30 mouse cellular contexts compared by ENCODE assay signal in genomic region chr7:30435156-30435555, GRCm38 (mm10). TPM values are rescaled to one million over a fixed set of nuclear protein-coding genes. Genes with fewer than 3 reads are reported as not detected.
DNase-seq lines count a peak whose midpoint lies in the region; ATAC-seq and TF ChIP-seq lines count a peak whose summit lies in the region.
"Had no signal": no experiment of that assay in that cellular context is flagged by ENCODE, and none has a peak within 500 bp of the region (broad histone marks: within the 10 kb centered on the region; RNA-seq: fewer than 3 reads in every experiment).

No protein-coding gene starts in this region.

- H3K36me3 ChIP-seq in heart, embryonic 12.5 days: no peaks in the 10 kb centered on the region
- no peaks in the 10 kb centered on the region for H3K36me3 ChIP-seq in heart, embryonic 10.5 days
- H3K36me3 ChIP-seq in ES-Bruce4 (ENCODE audit: control insufficient read depth, insufficient read depth, low read length, poor library complexity, severe bottlenecking): 0 out of 2 replicates have a peak, but pooled peaks cover 3% of the 10 kb centered on the region
- H3K36me3 ChIP-seq: embryonic facial prominence, embryonic 10.5 days; heart, embryonic 15.5 days had no signal

- no peak overlapping the region for H3K27ac ChIP-seq in heart, embryonic 12.5 days (ENCODE audit: poor library complexity, severe bottlenecking)
- no peak overlapping the region for H3K27ac ChIP-seq in heart, embryonic 10.5 days
- H3K27ac ChIP-seq in ES-Bruce4 (ENCODE audit: insufficient read depth, low read length): peak overlapping the region; percentile 82
- H3K27ac ChIP-seq: embryonic facial prominence, embryonic 10.5 days; embryonic facial prominence, embryonic 13.5 days; forebrain, embryonic 12.5 days; forebrain, embryonic 15.5 days; heart, adult 2 months; heart, embryonic 15.5 days; hindbrain, embryonic 10.5 days; hindbrain, embryonic 14.5 days; hindbrain, postnatal 0 days had no signal

- no peak overlapping the region for H3K4me2 ChIP-seq in heart, embryonic 12.5 days
- H3K4me2 ChIP-seq: embryonic facial prominence, embryonic 13.5 days; forebrain, embryonic 12.5 days; forebrain, embryonic 15.5 days; heart, embryonic 11.5 days; heart, embryonic 15.5 days; hindbrain, embryonic 14.5 days had no signal

- no peak overlapping the region for H3K9ac ChIP-seq in heart, embryonic 12.5 days
- no peak overlapping the region for H3K9ac ChIP-seq in ES-Bruce4 (ENCODE audit: low read depth, poor library complexity, severe bottlenecking)
- H3K9ac ChIP-seq: embryonic facial prominence, embryonic 13.5 days; forebrain, embryonic 12.5 days; forebrain, embryonic 15.5 days; heart, embryonic 15.5 days; hindbrain, embryonic 14.5 days had no signal

- 40% methylated on average over 9 of the region's 9 CpGs for WGBS in heart, embryonic 12.5 days
- WGBS in heart, embryonic 10.5 days: 40% methylated on average over 9 of the region's 9 CpGs

- TF ChIP-seq CTCF in ES-Bruce4 (IDR thresholded peaks at IDR 0.05; ENCODE audit: low read depth, low read length): no peak

- peaks cover 55% of the 10 kb centered on the region for H3K27me3 ChIP-seq in heart, embryonic 12.5 days (replicated peaks)
- H3K27me3 ChIP-seq in heart, embryonic 10.5 days (ENCODE audit: insufficient read depth, poor library complexity, severe bottlenecking): peaks cover 53% of the 10 kb centered on the region
- no peaks in the 10 kb centered on the region for H3K27me3 ChIP-seq in ES-Bruce4 (ENCODE audit: control insufficient read depth, insufficient read depth, low read length, poor library complexity, severe bottlenecking)
- H3K27me3 ChIP-seq: forebrain, embryonic 15.5 days had no signal

- no peaks in the 10 kb centered on the region; the same call in 1 of the 2 replicates for H3K4me1 ChIP-seq in heart, embryonic 12.5 days (replicated peaks)
- peaks cover 2% of the 10 kb centered on the region; the same call in 1 of the 2 replicates for H3K4me1 ChIP-seq in heart, embryonic 10.5 days
- H3K4me1 ChIP-seq in ES-Bruce4 (ENCODE audit: control insufficient read depth, insufficient read depth, low read length): peaks cover 1% of the 10 kb centered on the region
- H3K4me1 ChIP-seq: embryonic facial prominence, embryonic 10.5 days; embryonic facial prominence, embryonic 13.5 days; forebrain, embryonic 12.5 days; heart, embryonic 15.5 days had no signal

- H3K4me3 ChIP-seq in heart, embryonic 12.5 days: no peak overlapping the region
- H3K4me3 ChIP-seq in heart, embryonic 10.5 days: no peak overlapping the region
- H3K4me3 ChIP-seq in ES-Bruce4 (ENCODE audit: low read depth, low read length): peak overlapping the region; percentile 13; the same call in 1 of the 2 replicates
- H3K4me3 ChIP-seq: embryonic facial prominence, embryonic 10.5 days; embryonic facial prominence, embryonic 13.5 days; erythroblast, embryonic 14.5 days; forebrain, embryonic 12.5 days; forebrain, embryonic 15.5 days; heart, adult 2 months; heart, embryonic 15.5 days; hindbrain, embryonic 10.5 days had no signal

- peak; percentile 93 for TF ChIP-seq EP300 in ES-Bruce4 (IDR thresholded peaks at IDR 0.05; ENCODE audit: insufficient read depth, low read depth, low read length)

- 0 out of 2 replicates have a peak, but pooled peaks have one; percentile 39 for ATAC-seq in heart, embryonic 12.5 days (ENCODE audit: insufficient number of reproducible peaks, low FRiP score)
- ATAC-seq: forebrain, embryonic 15.5 days; hindbrain, postnatal 0 days; inflammation-experienced regulatory T-cells, adult 6 months; intestine, embryonic 16.5 days had no signal

- H3K9me3 ChIP-seq in heart, embryonic 12.5 days (replicated peaks): no peaks in the 10 kb centered on the region
- H3K9me3 ChIP-seq in heart, embryonic 10.5 days: no peaks in the 10 kb centered on the region
- H3K9me3 ChIP-seq in ES-Bruce4 (replicated peaks; ENCODE audit: control insufficient read depth, insufficient read depth, low read length, poor library complexity, severe bottlenecking): no peaks in the 10 kb centered on the region
- H3K9me3 ChIP-seq: embryonic facial prominence, embryonic 10.5 days; embryonic facial prominence, embryonic 13.5 days; forebrain, embryonic 12.5 days; forebrain, embryonic 15.5 days; heart, embryonic 15.5 days; hindbrain, embryonic 10.5 days had no signal

- no peak for DNase-seq in heart, embryonic 10.5 days (ENCODE audit: low spot score)
- DNase-seq in R1 (ENCODE audit: low read depth, low spot score): peak; percentile 95
- DNase-seq in urinary bladder, adult 2 months (ENCODE audit: low spot score): no peak
- DNase-seq in spleen, postnatal 36 days (ENCODE audit: low spot score in 2 of 2): no peak
- DNase-seq: adrenal gland, postnatal 10 days; adrenal gland, postnatal 36 days; B cell, adult 2 months; cerebellum, adult 9-11 months; cerebellum, postnatal 36 days; embryo, embryonic 11 days; gastrocnemius, postnatal 10 days; gastrocnemius, postnatal 36 days; heart, adult 2 months; heart, postnatal 10 days; heart, postnatal 36 days; kidney, adult 18-20 months had no signal

- no peak for TF ChIP-seq POLR2A in ES-Bruce4 (IDR thresholded peaks at IDR 0.05; ENCODE audit: insufficient read depth, low read length)

RNA-seq across cellular contexts. Expression of gene Aplp1, which starts 10.2 kb away (rescaled TPM):
- 41.6 and 43.4 TPM in 2 replicates for polyA plus RNA-seq in heart, embryonic 12.5 days (2016; fragmentation: Nextera tagmentation; extraction: Ambion mirVana)
- polyA plus RNA-seq in heart, embryonic 10.5 days (2016; fragmentation: Nextera tagmentation; extraction: Ambion mirVana): 44.3 and 50.4 TPM in 2 replicates
- 70.6 and 78.2 TPM in 2 replicates for polyA plus RNA-seq in ES-Bruce4 (2011; ENCODE audit: insufficient read depth, insufficient read length, low read depth, missing spikeins)
- 4.2 and 4.5 TPM in 2 replicates for polyA plus RNA-seq in urinary bladder, adult 2 months (2012; rRNA removed)

RNA-seq across cellular contexts. Expression of gene Nfkbid, which starts 13.6 kb away (rescaled TPM):
- polyA plus RNA-seq in heart, embryonic 12.5 days (2016; fragmentation: Nextera tagmentation; extraction: Ambion mirVana): 0.95 and 1.3 TPM in 2 replicates
- 1.5 and 1.6 TPM in 2 replicates for polyA plus RNA-seq in heart, embryonic 10.5 days (2016; fragmentation: Nextera tagmentation; extraction: Ambion mirVana)
- polyA plus RNA-seq in ES-Bruce4 (2011; ENCODE audit: insufficient read depth, insufficient read length, low read depth, missing spikeins): 4.1 TPM in 2 replicates
- polyA plus RNA-seq in urinary bladder, adult 2 months (2012; rRNA removed): 1.8 and 2.0 TPM in 2 replicates

RNA-seq across cellular contexts. Expression of gene Hcst, which starts 15.5 kb away (rescaled TPM):
- polyA plus RNA-seq in heart, embryonic 12.5 days (2016; fragmentation: Nextera tagmentation; extraction: Ambion mirVana): 1.1 TPM in 1 of 2 replicates, not detected in the other
- polyA plus RNA-seq in heart, embryonic 10.5 days (2016; fragmentation: Nextera tagmentation; extraction: Ambion mirVana): 0.35 TPM in 1 of 2 replicates, not detected in the other
- polyA plus RNA-seq in ES-Bruce4 (2011; ENCODE audit: insufficient read depth, insufficient read length, low read depth, missing spikeins): not detected in 2 replicates
- polyA plus RNA-seq in urinary bladder, adult 2 months (2012; rRNA removed): 3.3 and 3.8 TPM in 2 replicates
- polyA plus RNA-seq: embryonic facial prominence, embryonic 10.5 days; erythroblast, embryonic 14.5 days; forebrain, embryonic 12.5 days; forebrain, embryonic 15.5 days had no signal

RNA-seq across cellular contexts. Expression of gene Tyrobp, which starts 21.6 kb away (rescaled TPM):
- 9.5 and 9.8 TPM in 2 replicates for polyA plus RNA-seq in heart, embryonic 12.5 days (2016; fragmentation: Nextera tagmentation; extraction: Ambion mirVana)
- 2.2 and 9.0 TPM in 2 replicates for polyA plus RNA-seq in heart, embryonic 10.5 days (2016; fragmentation: Nextera tagmentation; extraction: Ambion mirVana)
- polyA plus RNA-seq in ES-Bruce4 (2011; ENCODE audit: insufficient read depth, insufficient read length, low read depth, missing spikeins): not detected in 2 replicates
- 85.1 and 117 TPM in 2 replicates for polyA plus RNA-seq in urinary bladder, adult 2 months (2012; rRNA removed)

RNA-seq across cellular contexts. Expression of gene Kirrel2, which starts 22.3 kb away (rescaled TPM):
- 1.1 and 1.3 TPM in 2 replicates for polyA plus RNA-seq in heart, embryonic 12.5 days (2016; fragmentation: Nextera tagmentation; extraction: Ambion mirVana)
- 3.3 and 5.2 TPM in 2 replicates for polyA plus RNA-seq in heart, embryonic 10.5 days (2016; fragmentation: Nextera tagmentation; extraction: Ambion mirVana)
- 5.8 and 9.4 TPM in 2 replicates for polyA plus RNA-seq in ES-Bruce4 (2011; ENCODE audit: insufficient read depth, insufficient read length, low read depth, missing spikeins)
- polyA plus RNA-seq in urinary bladder, adult 2 months (2012; rRNA removed): not detected in 2 replicates
- polyA plus RNA-seq: heart, adult 2 months; inflammation-experienced regulatory T-cells, adult 6 months had no signal
